Mouse (Mus musculus) cortical plate, adult 2 months (tissue): ENCODE data around the gene Lrrc15. TPM values are rescaled to one million over a fixed set of nuclear protein-coding genes. Genes with fewer than 3 reads are reported as not detected.

ENCODE experiments used
- H3K27ac ChIP-seq: fragments of 200-500 bp; 2 replicates; pipeline ENCODE4 v1.5.1; 2012; ENCODE audit warnings: low read length, control low read depth, inconsistent platforms; ENCODE audit not compliant: insufficient read depth
- H3K4me1 ChIP-seq: fragments of 200-500 bp; 2 replicates; pipeline ENCODE4 v1.6.1; 2011; ENCODE audit warnings: low read length; ENCODE audit not compliant: control insufficient read depth, insufficient read depth
- H3K4me3 ChIP-seq: fragments of 200-500 bp; 2 replicates; pipeline ENCODE4 v1.5.1; 2011; ENCODE audit warnings: mild to moderate bottlenecking, low read length, control low read depth; ENCODE audit not compliant: insufficient read depth
- CTCF ChIP-seq: fragments of 200-500 bp; IDR thresholded peaks from 2 replicates; pipeline ENCODE4 v1.5.1; 2011; ENCODE audit warnings: mild to moderate bottlenecking, control low read depth, low read length; ENCODE audit not compliant: insufficient read depth; ENCODE audit errors: extremely low read depth
- POLR2A ChIP-seq: fragments of 200-500 bp; IDR thresholded peaks from 2 replicates; pipeline ENCODE4 v1.6.1; 2011; ENCODE audit warnings: mild to moderate bottlenecking, low read length, control low read depth; ENCODE audit not compliant: insufficient read depth; ENCODE audit errors: extremely low read depth
- polyA plus RNA-seq: library from polyadenylated mRNA; depleted of rRNA; stranded (reverse); fragments of >200 nt; gene quantifications from 2 replicates; pipeline ENCODE4 v1.2.3, GENCODE M21; 2012; rRNA removed

Gene Lrrc15
- polyA plus RNA-seq, 1 experiment, result not detected

GRCm38 (mm10) chr16:30221161-30221782 is 61.8 kb downstream of the Lrrc15 start:
- TF ChIP-seq CTCF (no peak), POLR2A (no peak)
- Histone ChIP-seq H3K4me1 (no peaks in the 10 kb centered on the region), H3K27ac (no peak overlapping the region), H3K4me3 (no peak overlapping the region)

Other genes starting within 250 kb of the Lrrc15 start
- gene Hes1, start 218.9 kb downstream of the Lrrc15 start, polyA plus RNA-seq, result 26.8 and 28.1 TPM in 2 replicates
- not detected in 2 replicates for gene Cpn2, start 15.8 kb downstream of the Lrrc15 start, polyA plus RNA-seq
- gene Gp5, start 27.5 kb upstream of the Lrrc15 start, polyA plus RNA-seq, result 0.84 and 1.2 TPM in 2 replicates
- gene Atp13a3, start 122.7 kb upstream of the Lrrc15 start, polyA plus RNA-seq, result 29.5 and 31.4 TPM in 2 replicates